In genomic region chr8:33108914-33109313, GRCm38 (mm10) we compare ENCODE assay signal across 29 mouse cellular contexts.
"Had no signal": no experiment of that assay in that cellular context is flagged by ENCODE, and none has a peak within 500 bp of the region (broad histone marks: within the 10 kb centered on the region; RNA-seq: fewer than 3 reads in every experiment).

No protein-coding gene starts in this region.

- H3K27me3 ChIP-seq: limb, embryonic 12.5 days; limb, embryonic 13.5 days; limb, embryonic 15.5 days; liver, embryonic 12.5 days; liver, embryonic 13.5 days; liver, embryonic 15.5 days; lung, embryonic 15.5 days; megakaryocyte, embryonic 14.5 days; midbrain, embryonic 12.5 days; midbrain, embryonic 13.5 days; midbrain, embryonic 15.5 days had no signal

- H3K27ac ChIP-seq: limb, embryonic 10.5 days; limb, embryonic 12.5 days; limb, embryonic 13.5 days; limb, embryonic 15.5 days; liver, embryonic 12.5 days; liver, embryonic 13.5 days; liver, embryonic 14.5 days; liver, embryonic 15.5 days; lung, embryonic 15.5 days; macrophage; midbrain, embryonic 10.5 days; midbrain, embryonic 12.5 days; midbrain, embryonic 13.5 days; midbrain, embryonic 15.5 days had no signal

- DNase-seq: left cerebral cortex, postnatal 4 days; liver; liver, embryonic 13.5 days; liver, postnatal 0 days; lung, adult 18-20 months; lung, adult 2 months; lung, embryonic 14.5 days; lung, postnatal 10 days; lung, postnatal 14 days; lung, postnatal 36 days; lung, postnatal 4 days; midbrain, embryonic 14.5 days had no signal

- H3K36me3 ChIP-seq: limb, embryonic 10.5 days; limb, embryonic 12.5 days; limb, embryonic 13.5 days; limb, embryonic 15.5 days; liver, embryonic 12.5 days; liver, embryonic 13.5 days; liver, embryonic 15.5 days; lung, embryonic 15.5 days; midbrain, embryonic 10.5 days; midbrain, embryonic 12.5 days; midbrain, embryonic 13.5 days; midbrain, embryonic 15.5 days had no signal

- H3K9ac ChIP-seq: limb, embryonic 12.5 days; limb, embryonic 13.5 days; limb, embryonic 15.5 days; liver, embryonic 12.5 days; liver, embryonic 13.5 days; liver, embryonic 14.5 days; liver, embryonic 15.5 days; liver, postnatal 0 days; lung, embryonic 14.5 days; lung, embryonic 15.5 days; midbrain, embryonic 12.5 days; midbrain, embryonic 13.5 days; midbrain, embryonic 15.5 days had no signal

- H3K4me3 ChIP-seq: limb, embryonic 10.5 days; limb, embryonic 12.5 days; limb, embryonic 13.5 days; limb, embryonic 15.5 days; liver, embryonic 12.5 days; liver, embryonic 13.5 days; liver, embryonic 15.5 days; lung, embryonic 15.5 days; megakaryocyte, embryonic 14.5 days; midbrain, embryonic 10.5 days; midbrain, embryonic 12.5 days; midbrain, embryonic 13.5 days; midbrain, embryonic 15.5 days; myocyte had no signal

- H3K4me2 ChIP-seq: limb, embryonic 12.5 days; limb, embryonic 13.5 days; limb, embryonic 15.5 days; liver, embryonic 11.5 days; liver, embryonic 12.5 days; liver, embryonic 13.5 days; liver, embryonic 15.5 days; lung, embryonic 14.5 days; lung, embryonic 15.5 days; midbrain, embryonic 11.5 days; midbrain, embryonic 12.5 days; midbrain, embryonic 13.5 days; midbrain, embryonic 15.5 days had no signal

- H3K4me1 ChIP-seq: limb, embryonic 10.5 days; limb, embryonic 12.5 days; limb, embryonic 13.5 days; limb, embryonic 15.5 days; liver, embryonic 12.5 days; liver, embryonic 13.5 days; liver, embryonic 15.5 days; lung, embryonic 15.5 days; megakaryocyte, embryonic 14.5 days; midbrain, embryonic 10.5 days; midbrain, embryonic 12.5 days; midbrain, embryonic 13.5 days; midbrain, embryonic 15.5 days had no signal

- H3K9me3 ChIP-seq: limb, embryonic 10.5 days; limb, embryonic 12.5 days; limb, embryonic 13.5 days; limb, embryonic 15.5 days; liver, embryonic 12.5 days; liver, embryonic 13.5 days; liver, embryonic 15.5 days; lung, embryonic 15.5 days; megakaryocyte, embryonic 14.5 days; midbrain, embryonic 10.5 days; midbrain, embryonic 12.5 days; midbrain, embryonic 13.5 days; midbrain, embryonic 15.5 days had no signal
